Mouse (Mus musculus) testis, adult 2 months (tissue): ENCODE measurements around the gene Sspn.

Experiments
- CTCF ChIP-seq: fragments of 200-500 bp; IDR thresholded peaks from 2 replicates; pipeline ENCODE4 v1.5.1; 2012; ENCODE audit warnings: low read depth, mild to moderate bottlenecking, inconsistent platforms, low read length, moderate library complexity; ENCODE audit not compliant: control insufficient read depth, insufficient read depth, insufficient replicate concordance
- POLR2A ChIP-seq: fragments of 200-500 bp; IDR thresholded peaks from 2 replicates; pipeline ENCODE4 v1.6.1; 2012; ENCODE audit warnings: low read depth, mild to moderate bottlenecking, inconsistent platforms, low read length, moderate library complexity; ENCODE audit not compliant: control insufficient read depth

GRCm38 (mm10) chr6:145953121-145953896, 21.9 kb downstream of the Sspn start:
- no peak for TF ChIP-seq CTCF
- no peak for TF ChIP-seq POLR2A
